Mouse (Mus musculus) liver, embryonic 11.5 days (tissue): ENCODE measurements around the gene Ppp2r2c. TPM values are rescaled to one million over a fixed set of nuclear protein-coding genes. Genes with fewer than 3 reads are reported as not detected.
A peak's percentile ranks its signal among the peaks of the same experiment; 100 is the strongest.

Experiments used
- ATAC-seq: fragments of 200-750 bp; cut with Nextera tagmentation; replicated peaks from 2 replicates; pipeline ENCODE4 v1.8.0; 2017; ENCODE audit warnings: moderate number of reproducible peaks, mild to moderate bottlenecking, moderate TSS enrichment, moderate library complexity; ENCODE audit not compliant: low FRiP score
- DNase-seq: peaks from one replicate; pipeline ENCODE4 v3.0.0-alpha.2; 2017; ENCODE audit warnings: low spot score
- H3K27ac ChIP-seq: fragments of 300-500 bp; sonication (generic); 2 replicates; pipeline ENCODE4 v1.5.1; 2014; ENCODE audit warnings: mild to moderate bottlenecking, low read depth, low read length, control low read depth
- H3K27me3 ChIP-seq: fragments of 300-500 bp; sonication (generic); replicated peaks from 2 replicates; pipeline ENCODE4 v1.6.1; 2014; ENCODE audit warnings: low read length, mixed read lengths; ENCODE audit not compliant: control insufficient read depth, insufficient read depth
- H3K36me3 ChIP-seq: fragments of 300-500 bp; sonication (generic); 2 replicates; pipeline ENCODE4 v1.6.1; 2014; ENCODE audit warnings: mild to moderate bottlenecking, low read length, moderate library complexity, mixed read lengths; ENCODE audit not compliant: control insufficient read depth, insufficient read depth
- H3K4me1 ChIP-seq: fragments of 300-500 bp; sonication (generic); replicated peaks from 2 replicates; pipeline ENCODE4 v1.6.1; 2014; ENCODE audit warnings: low read length, mixed read lengths; ENCODE audit not compliant: control insufficient read depth, insufficient read depth
- H3K4me2 ChIP-seq: fragments of 300-500 bp; sonication (generic); 2 replicates; pipeline ENCODE4 v1.6.1; 2014; ENCODE audit warnings: mild to moderate bottlenecking, control low read depth, moderate library complexity
- H3K4me3 ChIP-seq: fragments of 300-500 bp; sonication (generic); 2 replicates; pipeline ENCODE4 v1.5.1; 2014; ENCODE audit warnings: low read depth, low read length, control low read depth
- H3K9ac ChIP-seq: fragments of 300-500 bp; sonication (generic); 2 replicates; pipeline ENCODE4 v1.6.1; 2014; ENCODE audit warnings: low read depth, low read length, control low read depth
- H3K9me3 ChIP-seq: fragments of 300-500 bp; sonication (generic); 2 replicates; pipeline ENCODE4 v1.6.1; 2016; ENCODE audit warnings: low read length, inconsistent platforms, mixed read lengths; ENCODE audit not compliant: control insufficient read depth
- WGBS: fragments of 180-500 bp; shearing (Covaris S2); extraction: QIAGEN DNeasy Blood & Tissue Kit; methylation state at CpG from one replicate; pipeline ENCODE4 v1.1.7; 2014; 5-methylcytosine and 5-hydroxymethylcytosine counted together
- polyA plus RNA-seq: library from polyadenylated mRNA; unstranded; fragments of >200 nt; fragmentation: Nextera tagmentation; extraction: Ambion mirVana; gene quantifications from 2 replicates; pipeline ENCODE4 v1.2.1, GENCODE M21; 2014

Ppp2r2c gene
- polyA plus RNA-seq, 1 experiment from 2014 or later = 0.33 TPM

DNA sequence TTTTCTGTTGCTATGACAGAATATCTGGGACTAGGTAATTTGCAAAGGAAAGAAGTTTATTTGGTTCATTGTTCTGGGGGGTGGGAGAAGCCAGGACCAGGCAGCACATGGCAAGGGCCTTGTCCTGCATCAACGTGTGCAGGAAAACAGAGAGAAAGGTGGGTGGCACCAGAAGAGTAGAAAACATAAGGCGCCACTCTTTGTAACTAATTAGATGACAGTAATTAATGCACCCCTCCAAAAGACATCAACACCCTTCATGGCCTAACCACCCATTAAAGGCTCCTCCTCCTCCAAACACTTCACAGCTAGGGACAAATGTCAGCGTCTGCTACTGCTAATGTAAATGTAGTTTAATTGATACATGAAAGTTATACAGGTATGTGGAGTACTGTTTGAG is 121.9 kb downstream of the Ppp2r2c start:
- H3K27ac ChIP-seq = no peak overlapping the region
- H3K27me3 ChIP-seq = peaks cover 2% of the 10 kb centered on the region; the same call in 1 of the 2 replicates
- DNase-seq (no peak), ATAC-seq (no peak)
- H3K36me3 ChIP-seq = no peaks in the 10 kb centered on the region
- H3K4me1 ChIP-seq = no peaks in the 10 kb centered on the region; the same call in 1 of the 2 replicates
- no peak overlapping the region for H3K4me2 ChIP-seq
- no peak overlapping the region for H3K4me3 ChIP-seq
- H3K9ac ChIP-seq = no peak overlapping the region
- no peaks in the 10 kb centered on the region for H3K9me3 ChIP-seq
- WGBS = 61% methylated on average over 3 of the region's 3 CpGs

DNA sequence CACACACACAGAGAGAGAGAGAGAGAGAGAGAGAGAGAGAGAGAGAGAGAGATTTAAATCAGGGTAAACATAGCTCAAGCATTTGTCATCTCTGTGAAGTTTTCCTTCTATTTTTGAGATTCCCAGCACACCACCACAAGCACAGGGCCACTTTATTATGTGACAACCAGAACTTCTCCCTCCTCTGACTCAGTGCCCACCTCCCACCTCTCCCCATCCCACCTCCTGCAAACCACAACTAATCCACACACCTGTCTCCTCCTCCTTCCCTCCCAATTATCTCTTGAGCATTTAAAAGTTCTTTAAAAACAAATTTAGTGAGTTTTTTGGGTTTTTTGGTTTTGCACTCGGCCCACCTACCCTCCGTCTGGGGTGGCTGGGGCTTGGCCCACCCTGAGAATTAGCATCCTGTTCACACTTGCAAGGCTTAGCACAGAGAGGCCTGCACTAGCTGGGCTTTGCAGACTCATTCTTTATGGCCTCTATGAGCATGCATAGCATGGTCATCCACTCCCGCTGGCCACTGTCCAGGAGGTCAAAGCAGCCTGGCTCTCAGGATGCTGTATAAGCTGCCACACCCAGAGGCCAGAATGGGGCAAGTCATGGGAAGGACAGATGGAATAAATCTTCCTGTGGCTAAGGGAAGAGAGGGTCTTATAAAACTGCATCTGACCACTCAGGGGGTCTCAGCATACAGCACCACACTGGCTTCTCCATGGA is 122.5 kb downstream of the Ppp2r2c start:
- 67% methylated on average over 3 of the region's 3 CpGs for WGBS
- H3K27me3 ChIP-seq = peaks cover 2% of the 10 kb centered on the region; the same call in 1 of the 2 replicates
- H3K36me3 ChIP-seq = no peaks in the 10 kb centered on the region
- no peak for DNase-seq
- H3K4me1 ChIP-seq = no peaks in the 10 kb centered on the region; the same call in 1 of the 2 replicates
- no peak for ATAC-seq
- no peaks in the 10 kb centered on the region for H3K9me3 ChIP-seq
- no peak overlapping the region for H3K4me2 ChIP-seq
- H3K4me3 ChIP-seq = no peak overlapping the region
- H3K27ac ChIP-seq = no peak overlapping the region
- no peak overlapping the region for H3K9ac ChIP-seq

GRCm38 (mm10) chr5:36996410-36996809 is 128.1 kb downstream of the Ppp2r2c start:
- no peaks in the 10 kb centered on the region for H3K4me1 ChIP-seq
- H3K27ac ChIP-seq = no peak overlapping the region
- WGBS = 80% methylated on average over 14 of the region's 14 CpGs
- no peaks in the 10 kb centered on the region for H3K27me3 ChIP-seq
- ATAC-seq (no peak), DNase-seq (no peak)
- no peaks in the 10 kb centered on the region for H3K36me3 ChIP-seq
- H3K9ac ChIP-seq = no peak overlapping the region
- no peak overlapping the region for H3K4me3 ChIP-seq
- H3K4me2 ChIP-seq = no peak overlapping the region
- no peaks in the 10 kb centered on the region for H3K9me3 ChIP-seq

- DNase-seq = no peak
- ATAC-seq = no peak
- H3K36me3 ChIP-seq = no peaks in the 10 kb centered on the region
- no peaks in the 10 kb centered on the region for H3K27me3 ChIP-seq
- H3K27ac ChIP-seq = no peak overlapping the region
- H3K9ac ChIP-seq = no peak overlapping the region
- WGBS = 47% methylated on average over 5 of the region's 5 CpGs
- H3K4me1 ChIP-seq = no peaks in the 10 kb centered on the region
- H3K4me3 ChIP-seq = no peak overlapping the region
- H3K4me2 ChIP-seq = no peak overlapping the region
- H3K9me3 ChIP-seq = no peaks in the 10 kb centered on the region
Observed at GRCm38 (mm10) chr5:36997996-36998395, 129.7 kb downstream of the Ppp2r2c start.

DNA sequence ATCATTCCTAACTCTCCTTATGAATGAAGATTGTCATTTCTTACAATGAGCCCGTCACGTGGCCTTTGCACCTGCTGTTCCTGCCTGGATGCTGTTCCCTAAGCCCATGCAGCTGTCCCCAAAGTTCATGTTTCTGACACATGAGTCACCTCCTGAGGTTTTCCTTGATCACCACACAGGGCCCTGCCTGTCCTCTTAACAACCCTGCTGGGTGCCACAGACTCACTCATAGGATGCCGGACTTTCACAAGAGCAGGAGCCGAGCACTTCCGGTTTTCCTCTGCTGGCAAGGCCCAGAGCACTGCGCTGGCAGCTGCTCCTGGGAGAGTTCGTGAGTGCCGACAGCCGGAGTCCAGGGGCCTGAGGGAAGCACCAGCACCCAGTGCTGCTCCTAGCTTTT is 132.7 kb downstream of the Ppp2r2c start:
- H3K4me2 ChIP-seq = no peak overlapping the region
- H3K27me3 ChIP-seq = no peaks in the 10 kb centered on the region
- H3K4me3 ChIP-seq = no peak overlapping the region
- H3K9ac ChIP-seq = no peak overlapping the region
- no peak overlapping the region for H3K27ac ChIP-seq
- no peaks in the 10 kb centered on the region for H3K36me3 ChIP-seq
- no peaks in the 10 kb centered on the region for H3K9me3 ChIP-seq
- no peak for DNase-seq
- H3K4me1 ChIP-seq = no peaks in the 10 kb centered on the region
- WGBS = 87% methylated on average over 9 of the region's 9 CpGs
- no peak for ATAC-seq

DNA sequence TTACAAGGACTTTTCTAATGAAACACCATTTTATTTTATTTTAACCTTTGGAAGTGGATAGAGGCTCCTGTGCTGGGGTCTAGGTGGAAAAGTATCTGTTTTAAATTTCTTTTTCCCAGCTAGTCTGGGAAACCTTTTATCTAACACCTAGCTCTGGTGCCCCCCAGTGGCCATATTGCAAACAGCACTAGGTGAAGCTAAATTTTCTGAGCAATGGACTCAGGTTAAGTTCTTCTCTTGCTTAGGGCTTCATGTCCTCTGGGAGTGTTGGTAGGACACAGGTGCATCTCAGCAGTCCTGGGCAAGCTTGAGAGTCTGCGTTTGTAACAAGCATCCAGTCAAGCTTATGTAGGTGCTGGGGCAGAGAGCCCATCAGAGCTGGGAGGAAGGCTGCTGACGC is 133.7 kb downstream of the Ppp2r2c start:
- DNase-seq = peak; percentile 41

More for the DNA sequence above, 133.7 kb downstream of the Ppp2r2c start:
- no peaks in the 10 kb centered on the region for H3K36me3 ChIP-seq
- H3K27me3 ChIP-seq = no peaks in the 10 kb centered on the region
- no peak overlapping the region for H3K4me3 ChIP-seq
- no peak overlapping the region for H3K9ac ChIP-seq
- no peak overlapping the region for H3K27ac ChIP-seq
- no peaks in the 10 kb centered on the region for H3K9me3 ChIP-seq
- no peaks in the 10 kb centered on the region for H3K4me1 ChIP-seq
- H3K4me2 ChIP-seq = no peak overlapping the region
- WGBS = 50% methylated on average over 2 of the region's 2 CpGs
- ATAC-seq = no peak

Other genes with a start within 250 kb of the Ppp2r2c start
- gene D5Ertd579e, start 172.5 kb upstream of the Ppp2r2c start, polyA plus RNA-seq = 19.3 TPM in 2 replicates
- 29.1 and 30.0 TPM in 2 replicates for gene Bloc1s4, start 119.9 kb upstream of the Ppp2r2c start, polyA plus RNA-seq
- 366 and 368 TPM in 2 replicates for gene Mrfap1, start 71.7 kb upstream of the Ppp2r2c start, polyA plus RNA-seq
- 17.4 and 20.2 TPM in 2 replicates for gene Man2b2, start 37.9 kb upstream of the Ppp2r2c start, polyA plus RNA-seq
- gene Wfs1, start 120.7 kb downstream of the Ppp2r2c start, polyA plus RNA-seq = 3.4 and 3.8 TPM in 2 replicates
- gene Gm1043, start 216.9 kb downstream of the Ppp2r2c start, polyA plus RNA-seq = not detected in 2 replicates